Mouse (Mus musculus) hindbrain, embryonic 13.5 days (tissue): ENCODE measurements around the gene AW011738. TPM values are rescaled to one million over a fixed set of nuclear protein-coding genes. Genes with fewer than 3 reads are reported as not detected.
A peak's percentile ranks its signal among the peaks of the same experiment; 100 is the strongest.

Experiments used
- ATAC-seq: fragments of 200-750 bp; cut with Nextera tagmentation; 2 replicates; pipeline ENCODE4 v1.8.0; 2017; ENCODE audit warnings: moderate TSS enrichment; ENCODE audit not compliant: low FRiP score
- H3K27ac ChIP-seq: fragments of 300-500 bp; sonication (generic); 2 replicates; pipeline ENCODE4 v1.5.1; 2015; ENCODE audit warnings: inconsistent platforms, mild to moderate bottlenecking, moderate library complexity
- H3K27me3 ChIP-seq: fragments of 300-500 bp; sonication (generic); 2 replicates; pipeline ENCODE4 v1.6.1; 2015; ENCODE audit warnings: mild to moderate bottlenecking, inconsistent platforms
- H3K36me3 ChIP-seq: fragments of 300-500 bp; sonication (generic); 2 replicates; pipeline ENCODE4 v1.6.1; 2015; ENCODE audit warnings: mild to moderate bottlenecking, inconsistent platforms
- H3K4me1 ChIP-seq: fragments of 300-500 bp; sonication (generic); replicated peaks from 2 replicates; pipeline ENCODE4 v1.6.1; 2015; ENCODE audit warnings: inconsistent platforms
- H3K4me2 ChIP-seq: fragments of 300-500 bp; sonication (generic); 2 replicates; pipeline ENCODE4 v1.6.1; 2015; ENCODE audit warnings: inconsistent platforms, mild to moderate bottlenecking, moderate library complexity
- H3K4me3 ChIP-seq: fragments of 300-500 bp; sonication (generic); 2 replicates; pipeline ENCODE4 v1.5.1; 2015; ENCODE audit warnings: mild to moderate bottlenecking, inconsistent platforms
- H3K9ac ChIP-seq: fragments of 300-500 bp; sonication (generic); 2 replicates; pipeline ENCODE4 v1.6.1; 2015; ENCODE audit warnings: mild to moderate bottlenecking, inconsistent platforms
- H3K9me3 ChIP-seq: fragments of 300-500 bp; sonication (generic); 2 replicates; pipeline ENCODE4 v1.6.1; 2016; ENCODE audit warnings: inconsistent platforms
- whole genome bisulfite sequencing: fragments of 180-500 bp; shearing (Covaris S2); methylation state at CpG from one replicate; pipeline ENCODE4 v1.1.7; 2015; 5-methylcytosine and 5-hydroxymethylcytosine counted together
- polyA plus RNA-seq: library from polyadenylated mRNA; unstranded; fragments of >200 nt; fragmentation: Nextera tagmentation; extraction: Ambion mirVana; gene quantifications from 2 replicates; pipeline ENCODE4 v1.2.1, GENCODE M21; 2015

The AW011738 gene
- polyA plus RNA-seq, 1 experiment from 2014 or later = 6.8 TPM

DNA sequence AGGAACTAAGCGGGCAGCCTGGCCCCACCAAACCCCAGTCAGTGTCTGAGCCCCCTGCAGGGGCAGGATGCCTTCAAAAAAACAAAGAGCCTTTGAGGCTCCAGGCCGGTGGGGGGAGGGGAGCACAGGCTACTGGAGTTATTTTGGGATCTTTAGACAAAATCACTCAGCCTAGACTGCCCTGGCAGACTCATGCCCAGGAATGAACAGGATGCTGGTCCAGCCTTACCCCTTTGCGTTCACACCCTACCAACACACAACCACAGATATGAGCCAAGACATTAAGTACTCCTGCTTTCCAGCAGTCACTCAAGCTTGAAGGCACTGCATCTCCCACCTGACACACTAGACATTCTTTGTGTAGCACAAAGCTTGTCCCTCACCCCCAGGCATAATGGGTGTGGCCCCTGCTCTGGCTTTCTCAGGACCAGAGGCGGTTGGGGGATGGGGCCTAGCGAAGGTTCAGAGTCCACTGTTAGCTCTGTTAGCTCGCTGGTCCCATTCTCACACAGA lies 14.2 kb upstream of the AW011738 start:
- ATAC-seq = peak; percentile 52
- H3K36me3 ChIP-seq = peaks cover 23% of the 10 kb centered on the region

GRCm38 (mm10) chr4:156192421-156193199 lies 10.5 kb upstream of the AW011738 start:
- no peak overlapping the region for H3K4me3 ChIP-seq
- no peaks in the 10 kb centered on the region for H3K9me3 ChIP-seq
- peak overlapping the region; percentile 17; the same call in 1 of the 2 replicates for H3K4me2 ChIP-seq
- H3K36me3 ChIP-seq = peaks cover 26% of the 10 kb centered on the region
- ATAC-seq = no peak
- WGBS = 50% methylated on average over 8 of the region's 8 CpGs
- H3K27ac ChIP-seq = peak overlapping the region; percentile 8
- H3K4me1 ChIP-seq = peaks cover 90% of the 10 kb centered on the region
- no peaks in the 10 kb centered on the region for H3K27me3 ChIP-seq
- H3K9ac ChIP-seq = peak overlapping the region; percentile 55

More for the DNA sequence above, 14.2 kb upstream of the AW011738 start:
- peak overlapping the region; percentile 89 for H3K27ac ChIP-seq
- WGBS = 8% methylated on average over 6 of the region's 6 CpGs
- no peaks in the 10 kb centered on the region for H3K9me3 ChIP-seq
- H3K4me1 ChIP-seq = peaks cover 100% of the 10 kb centered on the region
- H3K4me2 ChIP-seq = peak overlapping the region; percentile 39
- H3K27me3 ChIP-seq = no peaks in the 10 kb centered on the region
- peak overlapping the region; percentile 60 for H3K9ac ChIP-seq
- H3K4me3 ChIP-seq = no peak overlapping the region

DNA sequence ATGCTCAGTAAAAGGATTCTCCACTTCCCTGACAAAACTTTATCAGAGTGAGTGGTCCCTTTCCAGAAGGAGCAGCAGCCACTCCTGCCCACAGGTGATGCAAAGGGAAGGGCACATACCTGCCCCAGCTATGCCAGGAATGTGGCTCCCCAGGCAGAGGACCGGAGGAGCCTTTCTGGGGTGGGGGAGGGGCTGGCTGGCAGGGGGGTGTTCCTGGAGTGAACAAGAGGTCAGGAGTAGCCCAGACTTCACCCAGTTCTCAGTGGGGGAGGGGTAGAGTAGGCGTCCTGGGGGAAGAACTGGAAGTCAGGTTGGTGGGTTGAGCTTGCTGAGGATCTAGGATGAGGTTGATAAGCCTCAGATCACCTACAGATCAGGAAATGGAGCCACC lies 9.9 kb upstream of the AW011738 start:
- Histone ChIP-seq H3K9me3 (no peaks in the 10 kb centered on the region), H3K27ac (peak overlapping the region; percentile 8), H3K9ac (peak overlapping the region; percentile 86; the same call in 1 of the 2 replicates), H3K4me3 (no peak overlapping the region), H3K36me3 (peaks cover 26% of the 10 kb centered on the region), H3K27me3 (no peaks in the 10 kb centered on the region), H3K4me2 (peak overlapping the region; percentile 92; the same call in 1 of the 2 replicates), H3K4me1 (peaks cover 84% of the 10 kb centered on the region)
- WGBS = 21% methylated on average over 2 of the region's 2 CpGs
- no peak for ATAC-seq

- Histone ChIP-seq H3K27ac (no peak overlapping the region), H3K4me2 (peak overlapping the region; percentile 92), H3K27me3 (no peaks in the 10 kb centered on the region), H3K4me3 (peak overlapping the region; percentile 66; the same call in 1 of the 2 replicates), H3K4me1 (peaks cover 77% of the 10 kb centered on the region), H3K36me3 (peaks cover 26% of the 10 kb centered on the region), H3K9me3 (no peaks in the 10 kb centered on the region), H3K9ac (peak overlapping the region; percentile 86)
- ATAC-seq = no peak
- 59% methylated on average over 5 of the region's 5 CpGs for WGBS
These were observed 9.2 kb upstream of the AW011738 start for GRCm38 (mm10) chr4:156193906-156194305.

DNA sequence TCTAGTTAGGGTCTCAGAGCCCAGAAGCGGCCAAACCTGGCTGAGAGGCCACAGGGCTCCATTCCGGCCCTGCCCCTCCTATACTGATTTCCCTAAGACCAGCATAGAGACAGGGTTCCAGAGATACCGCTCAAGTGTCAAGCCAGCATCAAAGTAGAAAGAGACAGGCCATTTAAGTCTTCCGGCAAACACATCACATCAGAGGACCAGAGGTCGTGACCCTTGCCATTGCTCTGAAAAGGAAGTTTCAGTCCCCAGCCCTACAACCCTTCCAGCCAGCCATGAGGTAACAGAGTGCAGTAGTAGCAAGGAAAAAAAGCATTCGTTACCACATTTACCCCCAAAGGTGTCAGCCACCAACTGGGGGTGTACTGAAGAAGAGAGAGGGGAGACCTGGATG lies 8.8 kb upstream of the AW011738 start:
- H3K9ac ChIP-seq = peak overlapping the region; percentile 86
- H3K36me3 ChIP-seq = peaks cover 26% of the 10 kb centered on the region
- H3K4me3 ChIP-seq = peak overlapping the region; percentile 66; the same call in 1 of the 2 replicates
- H3K9me3 ChIP-seq = no peaks in the 10 kb centered on the region
- H3K27me3 ChIP-seq = no peaks in the 10 kb centered on the region
- 21% methylated on average over 6 of the region's 6 CpGs for WGBS
- H3K27ac ChIP-seq = no peak overlapping the region
- peaks cover 73% of the 10 kb centered on the region for H3K4me1 ChIP-seq
- peak overlapping the region; percentile 92 for H3K4me2 ChIP-seq
- ATAC-seq = no peak

- H3K27ac ChIP-seq = peak overlapping the region; percentile 81
- H3K9me3 ChIP-seq = no peaks in the 10 kb centered on the region
- H3K9ac ChIP-seq = peak overlapping the region; percentile 86
- peaks cover 54% of the 10 kb centered on the region for H3K4me1 ChIP-seq
- no peaks in the 10 kb centered on the region for H3K27me3 ChIP-seq
- WGBS = 3% methylated on average over 35 of the region's 35 CpGs
- peak overlapping the region; percentile 66 for H3K4me3 ChIP-seq
- peaks cover 18% of the 10 kb centered on the region for H3K36me3 ChIP-seq
- peak overlapping the region; percentile 92 for H3K4me2 ChIP-seq
- ATAC-seq = peak; percentile 18; the same call in 1 of the 2 replicates
These were observed 6.9 kb upstream of the AW011738 start for GRCm38 (mm10) chr4:156195927-156196870.

GRCm38 (mm10) chr4:156197131-156197828 lies 5.8 kb upstream of the AW011738 start, which contains the start of gene Agrn:
TSS of gene Agrn (minus strand) at chr4:156197488.
- under 1% methylated on average over 42 of the region's 88 CpGs for WGBS
- Histone ChIP-seq H3K27ac (peak within 1 kb of the TSS; percentile 97), H3K4me2 (peak within 1 kb of the TSS; percentile 92), H3K36me3 (peaks cover 9% of the 10 kb centered on the region), H3K4me1 (peaks cover 44% of the 10 kb centered on the region), H3K27me3 (no peaks in the 10 kb centered on the region; the same call in 1 of the 2 replicates), H3K9me3 (no peaks in the 10 kb centered on the region), H3K4me3 (peak within 1 kb of the TSS; percentile 66), H3K9ac (peak within 1 kb of the TSS; percentile 86)
- ATAC-seq = peak; percentile 81

DNA sequence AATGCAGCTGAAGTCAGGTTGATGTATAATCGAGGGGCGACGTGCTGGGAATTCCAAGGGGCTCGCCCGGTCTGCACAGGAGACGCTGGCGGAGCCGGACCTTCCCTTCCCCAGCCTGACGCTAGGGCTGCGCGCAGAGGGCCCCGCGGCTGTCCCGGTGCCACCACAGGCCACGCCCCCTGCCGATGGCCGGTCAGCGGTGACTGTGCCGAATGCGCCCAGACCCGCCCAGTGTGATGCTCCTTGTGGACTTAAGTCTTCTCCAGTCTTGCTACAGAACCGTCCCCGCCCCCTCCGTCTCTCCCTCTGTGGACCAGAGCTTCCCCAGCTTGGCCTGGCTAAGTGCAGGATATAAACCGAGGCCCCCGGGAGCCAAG lies 5.3 kb upstream of the AW011738 start:
- H3K36me3 ChIP-seq = peaks cover 5% of the 10 kb centered on the region; the same call in 1 of the 2 replicates
- no peaks in the 10 kb centered on the region for H3K9me3 ChIP-seq
- peak overlapping the region; percentile 58 for H3K4me2 ChIP-seq
- H3K9ac ChIP-seq = peak overlapping the region; percentile 76
- ATAC-seq = peak; percentile 92
- 0% methylated on average over 23 of the region's 26 CpGs for WGBS
- peak overlapping the region; percentile 66 for H3K4me3 ChIP-seq
- H3K4me1 ChIP-seq = peaks cover 44% of the 10 kb centered on the region
- H3K27ac ChIP-seq = peak overlapping the region; percentile 97
- no peaks in the 10 kb centered on the region; the same call in 1 of the 2 replicates for H3K27me3 ChIP-seq

- H3K4me3 ChIP-seq = no peak within 1 kb of the TSS
- ATAC-seq = no peak
- H3K4me2 ChIP-seq = no peak within 1 kb of the TSS
- H3K4me1 ChIP-seq = peaks cover 41% of the 10 kb centered on the region
- no peak within 1 kb of the TSS for H3K9ac ChIP-seq
- no peak within 1 kb of the TSS for H3K27ac ChIP-seq
- WGBS = 68% methylated on average over 10 of the region's 10 CpGs
- H3K27me3 ChIP-seq = peaks cover 16% of the 10 kb centered on the region; the same call in 1 of the 2 replicates
- H3K9me3 ChIP-seq = no peaks in the 10 kb centered on the region
- no peaks in the 10 kb centered on the region for H3K36me3 ChIP-seq
These were observed 2.3 kb upstream of the AW011738 start, which contains the start of gene Isg15 for GRCm38 (mm10) chr4:156200623-156201475. TSS of gene Isg15 (minus strand) at chr4:156200818.

- ATAC-seq = no peak
- peaks cover 33% of the 10 kb centered on the region for H3K4me1 ChIP-seq
- peaks cover 16% of the 10 kb centered on the region; the same call in 1 of the 2 replicates for H3K27me3 ChIP-seq
- no peaks in the 10 kb centered on the region for H3K36me3 ChIP-seq
- WGBS = 44% methylated on average over 12 of the region's 12 CpGs
- H3K27ac ChIP-seq = peak overlapping the region; percentile 78
- no peaks in the 10 kb centered on the region for H3K9me3 ChIP-seq
- peak overlapping the region; percentile 94 for H3K4me2 ChIP-seq
- peak overlapping the region; percentile 61 for H3K4me3 ChIP-seq
- H3K9ac ChIP-seq = peak overlapping the region; percentile 81
These were observed 626 bp upstream of the AW011738 start for GRCm38 (mm10) chr4:156202462-156202893.
